Mouse (Mus musculus): ENCODE data around the gene Rps19bp1.
A peak's percentile ranks its signal among the peaks of the same experiment; 100 is the strongest.

Gene Rps19bp1

GRCm38 (mm10) chr15:80263610-80264575 lies at the start of gene Rps19bp1:
Rps19bp1 (minus strand) TSS chr15:80264315.
- peak; percentile 67 for DNase-seq (ENCODE audit: low spot score)

GRCm38 (mm10) chr15:80306146-80306545 lies 42.0 kb upstream of the Rps19bp1 start:
- no peak for DNase-seq (ENCODE audit: low spot score)

DNA sequence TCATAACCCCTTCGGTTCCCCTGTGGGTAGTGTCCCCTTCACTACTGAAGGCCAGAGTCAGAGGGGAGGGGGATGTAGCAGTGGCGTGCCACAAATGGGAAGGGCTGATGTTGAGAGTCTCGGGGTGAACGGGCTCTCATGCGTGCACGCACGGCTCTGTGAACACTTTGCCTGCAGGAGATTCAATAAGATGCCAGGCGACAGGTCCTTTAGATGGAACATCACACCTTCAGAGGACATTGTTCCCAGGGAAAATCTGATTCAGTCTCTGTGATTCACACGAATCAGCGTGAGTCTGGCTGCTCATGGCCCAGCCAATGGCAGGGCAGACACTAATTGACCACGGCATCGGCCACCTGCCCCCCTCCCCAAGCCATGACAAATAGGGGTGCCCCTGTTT lies 40.1 kb upstream of the Rps19bp1 start:
- no peak for DNase-seq (ENCODE audit: low spot score)

DNA sequence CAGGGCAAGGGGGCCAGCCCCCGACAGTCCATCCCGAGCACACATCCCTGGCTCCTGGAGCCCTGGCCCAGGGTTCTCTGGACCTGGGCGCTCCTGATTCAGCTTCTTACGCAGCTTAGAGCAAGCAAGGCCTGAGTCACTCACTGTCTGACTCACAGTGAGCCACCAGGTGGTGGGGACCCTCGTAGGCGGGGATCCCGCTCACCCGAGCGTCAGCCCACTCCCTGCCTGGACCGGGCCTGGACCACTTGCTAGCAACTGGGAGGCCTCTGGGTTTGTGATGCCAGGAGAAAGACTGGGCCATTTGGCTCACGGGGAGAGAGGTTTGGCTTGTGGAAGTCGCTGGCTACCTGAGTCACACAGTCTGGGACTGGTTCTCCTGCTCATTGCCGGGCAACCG lies 39.7 kb upstream of the Rps19bp1 start:
- no peak for DNase-seq (ENCODE audit: low spot score)

- no peak for DNase-seq (ENCODE audit: low spot score)
Measured at GRCm38 (mm10) chr15:80297146-80297545, 33.0 kb upstream of the Rps19bp1 start.

DNA sequence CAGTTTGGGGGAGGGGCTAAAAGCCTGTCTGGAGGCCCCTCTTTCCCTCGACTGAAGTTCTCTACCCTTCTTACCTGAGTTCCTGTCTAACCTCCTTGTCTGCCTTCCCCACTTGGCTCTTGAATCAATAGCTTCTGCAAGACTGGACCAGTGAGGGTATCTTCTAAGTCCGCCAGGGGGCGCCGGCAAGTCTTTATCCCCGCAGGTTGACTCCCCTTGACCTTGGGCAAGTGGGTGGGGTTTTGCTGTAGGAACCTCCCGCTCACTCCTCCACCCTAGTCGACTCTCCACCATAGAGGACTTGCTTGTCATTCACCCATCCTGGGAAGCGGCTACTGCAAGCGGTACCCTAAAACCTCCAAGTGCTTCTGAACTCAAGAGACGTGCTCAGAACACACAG lies 25.3 kb upstream of the Rps19bp1 start:
- peak; percentile 52 for DNase-seq (ENCODE audit: low spot score)

- no peak for DNase-seq (ENCODE audit: low spot score)
Measured at GRCm38 (mm10) chr15:80288036-80288435, 23.9 kb upstream of the Rps19bp1 start.

- DNase-seq (ENCODE audit: low spot score): no peak
Measured at GRCm38 (mm10) chr15:80286851-80287415, 22.8 kb upstream of the Rps19bp1 start, which contains the start of gene Cacna1i. Cacna1i (plus strand) TSS chr15:80287238.

DNA sequence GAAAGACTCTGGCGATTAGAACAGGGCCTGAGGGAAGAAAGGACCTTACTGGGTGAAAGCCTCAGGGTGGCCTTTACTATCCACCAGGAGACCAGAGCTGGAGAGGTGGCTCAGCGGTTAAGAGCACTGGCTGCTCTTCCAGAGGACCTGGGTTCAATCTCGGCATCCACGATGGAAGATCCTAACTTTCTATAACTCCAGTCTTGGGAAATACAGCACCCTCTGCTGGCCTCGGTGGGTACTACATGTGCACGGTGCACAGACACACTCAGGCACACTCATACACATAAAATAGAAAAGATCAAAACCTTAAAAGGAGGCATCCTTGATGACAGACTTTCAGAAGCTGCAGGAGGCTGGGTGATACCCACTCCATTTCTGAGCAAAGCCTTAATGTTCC lies 16.5 kb upstream of the Rps19bp1 start:
- DNase-seq (ENCODE audit: low spot score): no peak

DNA sequence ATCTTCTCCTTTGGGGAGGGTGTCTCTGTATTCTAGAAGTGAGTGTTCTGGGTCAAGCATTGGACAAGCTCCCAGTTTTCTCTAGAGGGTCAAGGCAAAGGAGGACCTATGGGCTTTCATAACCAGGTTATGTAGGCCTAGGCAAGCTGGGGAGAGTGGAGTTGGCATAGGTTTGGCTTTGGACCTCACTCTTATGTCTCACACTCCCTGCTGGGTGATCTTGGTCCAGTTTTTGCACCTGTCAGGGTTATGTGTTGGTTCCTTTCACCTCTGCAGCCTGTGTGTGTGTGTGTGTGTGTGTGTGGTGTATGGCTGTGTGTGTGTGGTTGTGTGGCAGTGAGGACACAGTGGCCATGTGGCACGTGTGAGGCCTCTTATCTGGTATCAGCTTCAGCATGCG lies 14.9 kb upstream of the Rps19bp1 start:
- no peak for DNase-seq (ENCODE audit: low spot score)

DNA sequence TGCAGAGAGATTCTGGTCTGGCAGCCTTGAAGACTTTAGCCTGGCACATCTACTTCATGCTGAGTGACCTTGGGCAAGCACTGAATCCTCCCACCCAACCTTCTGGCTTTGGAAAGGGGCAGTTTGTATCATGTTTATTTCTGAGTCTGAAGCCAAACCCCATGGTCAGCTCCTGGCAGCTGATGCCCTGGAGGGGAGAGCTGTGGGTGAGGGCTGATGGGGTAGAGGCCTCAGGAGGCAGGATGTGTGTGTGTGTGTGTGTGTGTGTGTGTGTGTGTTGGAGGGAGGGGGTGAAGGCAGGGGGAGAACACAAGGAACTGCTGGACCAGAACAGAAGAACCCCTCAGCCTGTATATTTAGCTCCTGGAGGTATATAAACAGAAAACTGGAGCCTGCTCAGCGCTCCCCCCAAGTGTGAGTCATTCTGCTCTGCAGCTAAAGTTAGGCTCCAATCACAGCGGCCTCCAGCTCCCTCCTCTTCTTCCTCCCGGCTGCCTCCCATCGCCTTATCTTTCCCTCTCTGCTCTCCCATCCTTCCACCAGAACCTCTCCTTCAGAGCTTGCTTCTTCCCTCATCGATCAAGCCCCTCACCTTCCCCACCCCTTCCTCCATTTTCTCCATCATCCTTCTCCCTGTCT lies 14.1 kb upstream of the Rps19bp1 start:
- no peak for DNase-seq (ENCODE audit: low spot score)

DNA sequence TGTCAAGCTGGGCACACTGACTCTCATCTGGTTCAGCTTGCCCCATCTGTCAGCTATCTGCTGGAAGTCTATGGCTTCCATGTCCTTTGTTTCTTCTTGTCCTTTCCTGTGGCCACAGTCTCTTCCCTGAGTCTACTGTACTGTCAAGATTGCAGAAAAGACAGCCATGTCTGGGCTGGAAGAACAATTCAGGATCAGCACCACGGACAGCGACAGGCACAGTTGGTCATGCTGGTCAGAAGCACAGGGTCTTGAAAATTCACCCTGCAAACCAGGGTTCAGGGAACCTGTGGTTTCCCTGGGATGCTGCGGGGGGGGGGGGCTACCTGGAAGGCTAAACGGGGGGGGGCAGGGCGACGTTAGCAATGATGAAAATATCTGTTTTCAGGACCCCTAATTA lies 13.5 kb upstream of the Rps19bp1 start:
- DNase-seq (ENCODE audit: low spot score): no peak

DNA sequence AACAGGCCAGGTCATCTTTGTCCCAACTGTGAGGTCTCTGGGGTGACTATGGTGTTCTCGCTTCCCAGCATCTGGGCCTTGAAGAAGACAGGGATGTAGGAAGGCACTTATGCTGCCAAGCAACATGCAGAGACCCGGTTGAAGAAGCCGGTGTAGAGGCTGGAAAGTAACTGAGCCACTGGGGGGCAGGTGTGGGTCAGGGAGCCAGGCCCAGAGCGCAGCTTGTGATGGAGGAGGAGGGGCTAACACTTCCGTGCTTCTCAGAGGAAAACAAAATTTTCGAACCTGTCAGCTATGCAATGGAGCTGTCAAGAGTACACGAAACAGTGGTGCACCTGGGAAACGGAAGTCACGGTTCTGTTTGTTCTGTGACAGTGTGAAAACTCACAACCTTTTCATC lies 13.0 kb upstream of the Rps19bp1 start:
- no peak for DNase-seq (ENCODE audit: low spot score)

DNA sequence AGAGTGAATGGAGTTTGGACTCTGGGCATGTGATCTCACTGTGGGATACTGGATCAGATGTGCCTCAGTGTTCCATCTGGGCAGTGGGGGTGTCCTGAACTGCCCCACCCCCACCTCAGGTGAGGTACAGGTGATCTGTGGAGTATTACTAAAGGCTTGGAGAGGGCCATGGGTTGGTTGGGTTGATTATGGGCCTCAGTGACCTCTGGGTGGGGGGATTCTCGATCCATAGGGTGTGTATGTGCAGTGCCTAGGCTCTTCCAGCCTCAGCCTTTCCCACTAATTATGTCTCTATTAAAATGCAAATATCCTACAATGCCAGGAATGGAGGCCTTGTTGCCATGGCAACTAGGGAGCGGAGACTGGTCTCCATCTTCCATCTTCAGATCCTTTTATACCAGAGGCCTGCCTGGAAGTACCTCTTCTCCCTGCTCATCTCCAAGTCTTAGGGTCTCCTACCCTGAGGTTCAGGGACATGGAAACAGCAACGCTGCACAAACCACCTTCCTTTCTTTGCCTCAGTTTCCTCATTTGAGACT lies 7.8 kb upstream of the Rps19bp1 start:
- no peak for DNase-seq (ENCODE audit: low spot score)

DNA sequence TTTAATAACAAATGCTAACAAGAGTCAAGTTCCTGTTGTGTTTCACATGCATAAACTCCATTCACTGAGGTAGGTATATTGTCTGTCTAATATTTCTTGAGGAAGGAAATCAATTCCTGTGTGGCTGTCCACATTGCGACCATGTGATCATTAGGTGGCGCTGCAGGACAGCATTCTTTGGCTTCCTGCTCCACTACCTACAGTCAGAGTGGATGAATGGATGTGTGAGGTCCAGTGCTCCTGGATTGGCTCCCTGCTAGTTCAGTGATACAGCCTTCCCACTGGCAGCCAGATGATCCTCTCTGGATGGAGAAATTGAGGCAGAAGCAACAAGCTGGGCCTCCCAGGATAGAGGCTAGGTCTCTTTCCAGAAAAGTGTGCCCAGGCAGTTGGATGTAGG lies 2.2 kb upstream of the Rps19bp1 start:
- DNase-seq (ENCODE audit: low spot score): peak; percentile 85

DNA sequence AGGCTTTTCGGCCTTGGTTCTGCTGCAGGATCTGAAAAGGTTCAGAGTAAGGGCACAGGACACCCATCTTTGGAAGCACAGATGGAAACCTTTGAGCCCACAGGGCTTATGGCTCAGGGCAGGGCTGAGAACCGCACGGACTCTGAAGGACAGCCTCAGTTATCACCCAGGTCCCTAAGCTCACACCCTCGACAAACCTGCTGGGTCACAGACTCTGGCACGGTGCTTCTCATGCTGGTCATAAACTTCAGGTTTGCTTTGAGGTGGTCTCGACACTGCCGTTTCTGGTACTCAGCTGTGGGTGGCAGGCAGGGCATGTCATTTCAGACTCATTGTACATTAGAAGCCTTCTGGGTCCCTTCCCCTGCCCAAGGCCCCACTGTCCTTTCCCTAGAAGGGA lies 3.0 kb downstream of the Rps19bp1 start:
- no peak for DNase-seq (ENCODE audit: low spot score)

GRCm38 (mm10) chr15:80260677-80261076 lies 3.4 kb downstream of the Rps19bp1 start:
- DNase-seq (ENCODE audit: low spot score): peak; percentile 72

DNA sequence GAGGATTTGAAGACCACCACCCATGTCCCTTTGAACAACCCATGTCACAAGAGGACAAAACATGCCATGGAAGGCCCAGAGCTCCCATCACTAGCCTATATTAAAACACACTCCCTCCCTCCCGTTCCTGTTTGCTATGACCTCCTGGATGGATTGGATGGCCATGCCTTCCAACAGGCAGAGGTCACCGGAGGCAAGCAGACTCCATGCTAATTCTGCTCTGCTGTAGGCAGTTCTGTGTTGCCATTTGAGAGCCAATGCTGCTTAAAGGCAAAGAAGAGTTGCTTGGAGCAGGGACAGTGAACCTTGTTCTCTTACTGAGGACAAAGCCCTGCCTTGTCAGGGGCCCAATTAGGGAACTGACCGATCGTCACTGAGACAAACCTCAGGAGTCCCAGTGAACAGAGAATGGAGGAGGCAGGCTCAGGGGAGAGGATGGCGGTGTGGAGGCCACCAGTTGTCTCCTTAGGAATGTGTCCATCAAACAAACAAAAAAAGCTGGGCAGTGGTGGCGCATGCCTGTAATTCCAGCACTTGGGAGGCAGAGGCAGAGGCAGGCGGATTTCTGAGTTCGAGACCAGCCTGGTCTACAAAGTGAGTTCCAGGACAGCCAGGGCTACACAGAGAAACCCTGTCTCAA lies 4.6 kb downstream of the Rps19bp1 start:
- DNase-seq (ENCODE audit: low spot score): no peak

GRCm38 (mm10) chr15:80258240-80259170 lies 5.6 kb downstream of the Rps19bp1 start:
- no peak for DNase-seq (ENCODE audit: low spot score)

DNA sequence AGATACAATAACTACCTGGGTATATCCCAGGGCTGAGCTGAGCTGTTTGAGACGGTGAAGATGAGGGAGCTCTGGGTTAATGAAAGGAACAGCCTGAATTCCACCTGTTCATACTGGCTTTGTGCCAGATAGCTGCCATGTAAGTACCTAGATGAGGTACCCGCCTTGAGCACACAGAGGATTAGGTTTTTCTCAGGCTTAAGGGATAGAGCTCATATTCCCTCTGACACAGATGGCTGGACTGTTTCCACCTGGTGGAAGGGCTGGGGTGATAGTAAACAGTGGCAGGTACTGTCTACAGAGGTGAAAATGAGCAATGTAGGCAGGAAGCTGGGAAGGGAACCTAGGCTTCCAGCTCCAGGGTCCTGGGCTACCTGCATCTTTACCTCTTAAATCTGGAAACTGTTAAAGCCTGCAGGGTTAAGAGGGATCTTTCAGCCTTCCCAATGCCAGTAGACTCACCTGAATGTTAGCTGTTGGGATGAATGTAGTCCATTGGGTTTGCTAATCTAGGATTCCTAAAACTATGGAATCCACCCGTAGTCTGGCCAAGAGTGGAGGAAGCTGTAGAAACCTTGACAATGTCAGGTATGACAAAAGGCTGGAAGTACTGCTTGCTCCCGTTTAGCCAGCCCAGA lies 6.4 kb downstream of the Rps19bp1 start:
- DNase-seq (ENCODE audit: low spot score): no peak

Measured in layer of hippocampus, adult 9-10 months (tissue).